Mouse (Mus musculus): Measurements from ENCODE around the gene Ptger2. TPM values are rescaled to one million over a fixed set of nuclear protein-coding genes. Genes with fewer than 3 reads are reported as not detected.
"Not testable (repeated sequence)": the region's sequence is repeated elsewhere in the genome, so short reads cannot be mapped to it uniquely, and the experiment has no call there.

Gene Ptger2
- 0.10 TPM in 1 of 2 replicates, not detected in the other for polyA plus RNA-seq (2016; fragmentation: Nextera tagmentation; extraction: Ambion mirVana)

DNA sequence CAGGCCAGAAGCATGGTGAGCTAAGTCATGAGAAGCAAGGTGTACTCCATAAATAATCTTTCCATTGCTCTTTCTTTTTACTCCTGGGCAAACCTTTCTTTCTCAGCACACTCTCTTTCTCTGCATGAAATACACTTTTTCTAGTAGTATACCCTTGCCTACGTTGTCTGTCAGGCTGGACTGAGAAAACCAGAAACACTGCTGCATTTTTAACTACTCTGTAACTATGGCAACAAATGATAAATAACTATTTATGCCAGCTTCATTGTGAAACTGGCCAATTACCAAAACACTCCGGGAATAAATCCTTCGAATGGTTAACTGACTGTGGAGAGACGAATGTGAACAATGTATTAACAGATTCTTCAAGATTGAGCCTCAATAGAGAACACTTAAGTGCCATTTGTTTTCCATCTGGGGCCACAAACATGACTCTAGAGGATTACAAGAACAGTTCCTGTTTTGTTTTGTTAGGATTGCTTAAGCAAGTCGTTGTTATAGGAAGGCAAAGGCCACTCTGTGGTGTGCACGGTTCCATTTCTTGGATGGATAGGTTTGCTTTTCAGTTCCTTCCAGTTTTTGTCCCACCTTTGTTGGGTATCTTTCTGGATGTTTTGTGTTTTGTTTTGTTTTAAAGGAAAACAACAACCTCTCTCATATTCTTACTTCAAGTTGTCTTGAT, at the start of gene Ptger2:
Ptger2 (plus strand) TSS at position 522 of the 682 bp plus-strand sequence.
- WGBS: 41% methylated on average over 6 of the region's 6 CpGs
- ATAC-seq (ENCODE audit: low FRiP score, low read depth): not testable (repeated sequence)

DNA sequence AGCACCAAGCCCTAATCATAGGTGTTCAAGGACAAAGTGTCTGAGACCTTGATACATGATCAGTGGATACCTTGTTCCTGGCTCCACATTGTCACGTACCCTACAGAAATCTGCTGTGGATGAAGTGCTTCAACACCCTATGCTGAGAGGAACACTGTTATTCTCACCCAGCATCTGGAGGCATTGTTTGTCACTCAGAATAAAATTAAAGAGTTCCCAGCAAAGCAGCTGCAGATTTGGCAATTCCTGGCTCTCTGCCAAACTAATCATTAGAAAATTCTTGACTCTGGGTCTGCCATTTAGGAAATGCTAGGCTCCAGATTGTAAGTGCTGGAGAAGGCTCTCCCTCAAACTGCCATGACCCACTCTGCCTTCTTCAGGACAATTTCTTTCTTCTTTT, 27.2 kb upstream of the Ptger2 start:
- no peaks in the 10 kb centered on the region for H3K9me3 ChIP-seq
- no peaks in the 10 kb centered on the region for H3K27me3 ChIP-seq
- H3K36me3 ChIP-seq: no peaks in the 10 kb centered on the region
- H3K4me2 ChIP-seq (replicated peaks): no peak overlapping the region
- H3K4me3 ChIP-seq: no peak overlapping the region
- H3K4me1 ChIP-seq: no peaks in the 10 kb centered on the region
- 91% methylated on average over 1 of the region's 1 CpGs for WGBS
- no peak for ATAC-seq (ENCODE audit: low FRiP score, low read depth)
- H3K9ac ChIP-seq (replicated peaks): no peak overlapping the region
- H3K27ac ChIP-seq (replicated peaks): no peak overlapping the region

More for the DNA sequence above, at the start of gene Ptger2:
- Histone ChIP-seq H3K27me3 (peaks cover 36% of the 10 kb centered on the region), H3K4me3 (peak within 1 kb of the TSS; percentile 49), H3K9ac (replicated peaks) (peak within 1 kb of the TSS; percentile 46), H3K4me2 (replicated peaks) (peak within 1 kb of the TSS; percentile 85)
- not testable (repeated sequence) for H3K9me3 ChIP-seq; H3K36me3 ChIP-seq; H3K27ac ChIP-seq (replicated peaks); H3K4me1 ChIP-seq

DNA sequence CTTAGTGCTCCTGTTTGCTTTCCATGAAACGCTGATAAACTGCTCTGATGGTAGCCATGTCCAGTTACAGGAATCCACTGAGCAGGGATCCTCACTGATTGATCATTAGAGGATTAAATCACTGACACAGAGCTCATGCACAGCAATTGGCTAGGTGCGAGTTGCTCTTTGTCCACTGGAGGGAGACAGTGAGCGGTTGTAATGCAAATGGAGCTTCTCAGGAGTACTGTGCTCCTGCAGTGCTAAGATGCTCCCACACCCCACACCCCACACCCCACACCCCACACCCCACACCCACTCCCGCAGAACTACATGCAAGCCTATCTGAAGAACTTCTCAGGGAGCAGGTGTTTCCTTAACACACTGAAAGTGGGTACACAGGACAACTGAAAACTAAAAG, 10.7 kb upstream of the Ptger2 start:
- 9% methylated on average over 4 of the region's 4 CpGs for WGBS
- not testable (repeated sequence) for H3K36me3 ChIP-seq; H3K9me3 ChIP-seq; H3K4me2 ChIP-seq (replicated peaks); H3K4me3 ChIP-seq; H3K27me3 ChIP-seq; H3K4me1 ChIP-seq; H3K27ac ChIP-seq (replicated peaks); H3K9ac ChIP-seq (replicated peaks)
- peak; percentile 47; the same call in 1 of the 2 replicates for ATAC-seq (ENCODE audit: low FRiP score, low read depth)

DNA sequence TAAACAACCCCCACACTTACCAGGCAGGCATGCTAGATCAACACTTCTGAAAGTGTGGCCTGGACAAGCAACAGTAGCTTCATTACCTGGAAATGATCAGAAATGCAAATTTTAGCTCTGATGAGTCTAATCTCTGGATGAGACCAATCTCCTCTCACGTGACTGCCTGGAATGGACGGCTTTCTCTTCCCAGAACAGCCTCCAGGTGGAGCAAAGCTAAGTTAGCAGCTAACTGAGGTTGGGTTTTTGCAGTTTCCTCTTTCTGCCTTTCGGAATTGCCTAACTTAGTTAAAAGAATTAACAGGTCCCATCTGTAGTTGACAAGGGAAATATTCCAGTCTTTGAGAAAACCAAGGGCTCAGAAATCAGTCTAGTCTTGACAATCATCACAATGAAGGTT, 8.1 kb upstream of the Ptger2 start:
- 41% methylated on average over 3 of the region's 3 CpGs for WGBS
- H3K4me3 ChIP-seq: no peak overlapping the region
- H3K9me3 ChIP-seq: no peaks in the 10 kb centered on the region
- H3K4me2 ChIP-seq (replicated peaks): no peak overlapping the region
- H3K27ac ChIP-seq (replicated peaks): no peak overlapping the region
- H3K9ac ChIP-seq (replicated peaks): no peak overlapping the region
- H3K27me3 ChIP-seq: no peaks in the 10 kb centered on the region
- no peaks in the 10 kb centered on the region for H3K4me1 ChIP-seq
- no peaks in the 10 kb centered on the region for H3K36me3 ChIP-seq
- ATAC-seq (ENCODE audit: low FRiP score, low read depth): no peak

DNA sequence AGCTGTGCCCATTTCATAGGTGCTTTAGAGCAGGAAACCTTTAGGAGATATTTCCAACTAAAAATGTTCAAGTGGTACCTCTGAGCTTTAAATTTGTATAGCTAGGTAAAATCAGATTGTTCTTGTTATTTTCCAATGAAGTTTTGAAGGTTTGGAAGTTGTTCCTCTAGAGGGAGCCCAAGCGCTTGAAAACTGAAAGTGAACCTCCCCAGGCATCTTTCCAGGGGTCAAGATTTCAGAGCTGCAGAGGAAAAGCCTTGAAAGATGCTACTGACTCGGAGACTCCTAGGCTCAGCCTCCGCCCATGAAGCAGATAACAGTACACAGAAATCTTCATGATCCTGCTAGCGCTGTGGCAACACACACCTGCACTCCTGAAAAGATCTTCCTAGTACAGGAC, 6.5 kb upstream of the Ptger2 start:
- 8% methylated on average over 4 of the region's 4 CpGs for WGBS
- Histone ChIP-seq H3K9ac (replicated peaks) (no peak overlapping the region), H3K27me3 (no peaks in the 10 kb centered on the region; the same call in 1 of the 2 replicates), H3K4me1 (no peaks in the 10 kb centered on the region), H3K4me3 (no peak overlapping the region), H3K4me2 (replicated peaks) (no peak overlapping the region), H3K27ac (replicated peaks) (no peak overlapping the region), H3K36me3 (no peaks in the 10 kb centered on the region), H3K9me3 (no peaks in the 10 kb centered on the region)
- no peak for ATAC-seq (ENCODE audit: low FRiP score, low read depth)

DNA sequence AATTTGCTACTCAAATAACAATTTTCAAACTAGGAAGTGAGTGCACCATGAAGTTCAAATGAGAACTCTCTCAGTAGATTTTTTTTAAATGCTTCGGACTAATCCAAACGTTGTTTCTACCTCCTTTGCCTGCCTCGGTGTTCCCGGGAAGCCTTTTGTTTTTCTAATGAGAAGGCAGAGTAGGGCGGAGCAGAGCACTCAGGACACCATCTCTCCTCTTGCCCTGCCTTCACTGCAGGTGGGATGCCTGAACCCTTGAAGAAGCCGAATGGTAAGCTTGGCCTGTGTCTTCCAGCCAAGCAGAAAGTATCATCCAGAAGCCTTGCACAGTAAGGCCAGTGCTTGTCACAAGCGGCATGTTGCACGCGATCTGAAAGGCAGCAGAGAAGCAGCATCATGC, 3.9 kb upstream of the Ptger2 start:
- peaks cover 10% of the 10 kb centered on the region for H3K27me3 ChIP-seq
- H3K36me3 ChIP-seq: no peaks in the 10 kb centered on the region
- no peak overlapping the region for H3K4me3 ChIP-seq
- no peak overlapping the region for H3K9ac ChIP-seq (replicated peaks)
- no peak overlapping the region for H3K4me2 ChIP-seq (replicated peaks)
- ATAC-seq (ENCODE audit: low FRiP score, low read depth): no peak
- 21% methylated on average over 9 of the region's 9 CpGs for WGBS
- H3K4me1 ChIP-seq: peaks cover 7% of the 10 kb centered on the region; the same call in 1 of the 2 replicates
- H3K9me3 ChIP-seq: no peaks in the 10 kb centered on the region
- H3K27ac ChIP-seq (replicated peaks): no peak overlapping the region

DNA sequence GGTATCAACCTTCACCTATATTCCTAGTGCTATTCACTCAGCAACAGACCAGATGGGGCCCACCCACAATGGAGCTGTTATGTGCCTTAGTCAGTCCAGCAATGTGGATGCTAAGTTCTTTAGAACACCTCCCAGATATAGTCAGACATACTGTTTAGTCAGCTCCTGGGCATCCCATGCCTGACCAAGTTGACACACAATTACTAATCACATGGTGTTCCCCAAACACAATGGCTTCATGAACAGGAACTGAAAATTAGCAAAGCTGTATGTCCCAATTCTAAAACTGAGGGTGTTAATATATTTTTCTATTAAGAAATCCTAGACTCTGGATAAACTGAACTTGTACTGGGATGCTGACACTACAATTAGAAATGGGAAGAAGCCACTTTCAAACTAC, 1.7 kb upstream of the Ptger2 start:
- no peak overlapping the region for H3K4me2 ChIP-seq (replicated peaks)

DNA sequence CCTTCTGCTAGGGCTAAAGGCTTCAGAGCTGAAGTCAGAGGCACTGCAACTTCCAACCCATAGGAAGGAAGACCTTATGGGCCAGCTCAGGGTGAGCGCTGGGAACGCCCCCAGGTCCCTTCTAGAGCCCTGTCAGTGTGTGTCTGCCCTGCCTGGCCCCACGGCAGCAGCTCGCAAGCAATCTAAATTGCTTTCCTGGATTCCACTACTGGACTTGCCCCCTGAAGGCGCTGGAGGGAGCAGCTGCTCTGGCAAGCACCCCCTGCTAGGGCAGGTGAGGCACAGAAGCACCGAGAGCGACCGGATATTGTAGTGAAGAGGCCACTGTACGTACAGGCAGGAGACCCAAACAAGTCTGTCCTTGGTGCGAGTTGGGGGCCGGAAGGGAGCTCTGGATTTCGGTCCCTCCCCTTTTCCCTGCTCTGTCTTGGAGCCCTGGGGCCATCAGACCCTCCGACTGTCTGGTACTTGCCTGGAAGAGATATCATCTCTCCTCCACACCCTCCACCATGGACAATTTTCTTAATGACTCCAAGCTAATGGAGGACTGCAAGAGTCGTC, 541 bp downstream of the Ptger2 start:
- Histone ChIP-seq H3K27me3 (peaks cover 36% of the 10 kb centered on the region), H3K4me1 (peaks cover 9% of the 10 kb centered on the region), H3K4me3 (peak overlapping the region; percentile 49), H3K9me3 (no peaks in the 10 kb centered on the region), H3K4me2 (replicated peaks) (peak overlapping the region; percentile 85), H3K36me3 (no peaks in the 10 kb centered on the region), H3K9ac (replicated peaks) (peak overlapping the region; percentile 46), H3K27ac (replicated peaks) (no peak overlapping the region)
- peak; percentile 74 for ATAC-seq (ENCODE audit: low FRiP score, low read depth)
- 6% methylated on average over 14 of the region's 14 CpGs for WGBS

More for the DNA sequence above, 1.7 kb upstream of the Ptger2 start:
- no peak for ATAC-seq (ENCODE audit: low FRiP score, low read depth)
- no peak overlapping the region for H3K27ac ChIP-seq (replicated peaks)
- no peaks in the 10 kb centered on the region for H3K9me3 ChIP-seq
- peaks cover 29% of the 10 kb centered on the region for H3K27me3 ChIP-seq
- H3K4me1 ChIP-seq: peaks cover 9% of the 10 kb centered on the region
- no peak overlapping the region for H3K4me3 ChIP-seq
- no peaks in the 10 kb centered on the region for H3K36me3 ChIP-seq
- H3K9ac ChIP-seq (replicated peaks): no peak overlapping the region

DNA sequence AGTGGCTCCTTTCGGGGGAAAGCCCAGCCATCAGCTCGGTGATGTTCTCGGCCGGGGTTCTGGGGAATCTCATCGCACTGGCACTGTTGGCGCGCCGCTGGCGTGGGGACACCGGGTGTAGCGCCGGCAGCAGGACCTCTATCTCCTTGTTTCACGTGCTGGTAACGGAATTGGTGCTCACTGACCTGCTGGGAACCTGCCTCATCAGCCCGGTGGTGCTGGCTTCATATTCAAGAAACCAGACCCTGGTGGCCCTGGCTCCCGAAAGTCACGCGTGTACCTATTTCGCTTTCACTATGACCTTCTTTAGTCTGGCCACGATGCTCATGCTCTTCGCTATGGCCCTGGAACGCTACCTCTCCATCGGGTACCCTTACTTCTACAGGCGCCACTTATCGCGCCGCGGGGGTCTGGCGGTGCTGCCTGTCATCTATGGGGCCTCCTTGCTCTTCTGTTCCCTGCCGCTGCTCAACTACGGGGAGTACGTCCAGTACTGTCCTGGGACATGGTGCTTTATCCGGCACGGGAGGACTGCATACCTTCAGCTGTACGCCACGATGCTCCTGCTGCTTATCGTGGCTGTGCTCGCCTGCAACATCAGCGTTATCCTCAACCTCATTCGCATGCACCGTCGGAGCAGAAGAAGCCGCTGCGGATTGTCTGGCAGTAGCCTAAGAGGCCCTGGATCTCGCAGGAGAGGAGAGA, 1.2 kb downstream of the Ptger2 start:
- H3K27me3 ChIP-seq: peaks cover 36% of the 10 kb centered on the region
- peak overlapping the region; percentile 46 for H3K9ac ChIP-seq (replicated peaks)
- H3K4me2 ChIP-seq (replicated peaks): peak overlapping the region; percentile 85
- ATAC-seq (ENCODE audit: low FRiP score, low read depth): peak; percentile 67
- H3K27ac ChIP-seq (replicated peaks): no peak overlapping the region
- 2% methylated on average over 45 of the region's 45 CpGs for WGBS
- no peaks in the 10 kb centered on the region for H3K9me3 ChIP-seq
- peak overlapping the region; percentile 49 for H3K4me3 ChIP-seq
- no peaks in the 10 kb centered on the region for H3K36me3 ChIP-seq
- H3K4me1 ChIP-seq: peaks cover 9% of the 10 kb centered on the region

DNA sequence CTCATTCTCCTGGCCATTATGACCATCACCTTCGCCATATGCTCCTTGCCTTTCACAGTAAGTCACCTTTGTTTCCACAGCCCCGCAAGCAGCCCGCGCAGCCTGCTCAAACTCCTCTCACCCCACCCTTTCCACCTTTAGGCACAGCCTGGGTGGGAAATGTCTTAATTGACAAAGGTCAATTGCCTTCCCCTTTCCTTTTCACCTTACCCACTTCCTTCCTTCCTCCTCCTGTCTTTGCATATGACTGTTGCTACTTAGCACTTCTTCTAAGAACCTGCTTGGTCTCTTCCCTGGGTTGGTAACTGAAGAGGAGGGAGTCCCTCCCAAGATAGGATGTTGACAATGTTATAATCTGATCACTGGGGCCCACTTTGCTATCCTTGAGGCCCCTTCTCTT, 1.8 kb downstream of the Ptger2 start:
- peaks cover 9% of the 10 kb centered on the region for H3K4me1 ChIP-seq
- H3K27me3 ChIP-seq: peaks cover 36% of the 10 kb centered on the region
- H3K9ac ChIP-seq (replicated peaks): no peak overlapping the region
- H3K4me2 ChIP-seq (replicated peaks): peak overlapping the region; percentile 85
- H3K9me3 ChIP-seq: no peaks in the 10 kb centered on the region
- WGBS: 39% methylated on average over 4 of the region's 4 CpGs
- no peak; the same call in 1 of the 2 replicates for ATAC-seq (ENCODE audit: low FRiP score, low read depth)
- peak overlapping the region; percentile 49 for H3K4me3 ChIP-seq
- H3K27ac ChIP-seq (replicated peaks): no peak overlapping the region
- H3K36me3 ChIP-seq: no peaks in the 10 kb centered on the region

DNA sequence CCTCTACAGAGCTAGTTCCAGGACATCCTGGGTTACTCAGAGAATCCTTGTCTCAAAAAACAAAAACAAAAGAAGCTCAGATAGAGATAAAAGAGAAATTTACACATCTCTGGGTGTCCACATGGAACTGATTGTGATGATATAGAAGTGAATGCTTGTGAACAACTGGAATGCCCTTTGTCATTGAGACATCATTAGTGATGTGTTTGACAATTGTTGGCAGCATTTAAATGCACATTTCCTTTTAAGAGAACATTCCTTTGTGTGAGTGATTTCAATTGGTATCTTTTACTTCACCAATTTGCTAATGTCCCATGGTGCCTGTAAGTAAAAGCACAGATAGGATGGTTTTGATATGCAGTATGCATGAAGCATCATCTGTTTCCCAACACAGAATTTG, 6.3 kb downstream of the Ptger2 start:
- Histone ChIP-seq H3K4me1 (peaks cover under 1% of the 10 kb centered on the region; the same call in 1 of the 2 replicates), H3K9ac (replicated peaks) (no peak overlapping the region), H3K9me3 (no peaks in the 10 kb centered on the region), H3K4me2 (replicated peaks) (no peak overlapping the region), H3K27ac (replicated peaks) (no peak overlapping the region), H3K4me3 (no peak overlapping the region), H3K27me3 (peaks cover 23% of the 10 kb centered on the region), H3K36me3 (no peaks in the 10 kb centered on the region)
- no peak for ATAC-seq (ENCODE audit: low FRiP score, low read depth)

DNA sequence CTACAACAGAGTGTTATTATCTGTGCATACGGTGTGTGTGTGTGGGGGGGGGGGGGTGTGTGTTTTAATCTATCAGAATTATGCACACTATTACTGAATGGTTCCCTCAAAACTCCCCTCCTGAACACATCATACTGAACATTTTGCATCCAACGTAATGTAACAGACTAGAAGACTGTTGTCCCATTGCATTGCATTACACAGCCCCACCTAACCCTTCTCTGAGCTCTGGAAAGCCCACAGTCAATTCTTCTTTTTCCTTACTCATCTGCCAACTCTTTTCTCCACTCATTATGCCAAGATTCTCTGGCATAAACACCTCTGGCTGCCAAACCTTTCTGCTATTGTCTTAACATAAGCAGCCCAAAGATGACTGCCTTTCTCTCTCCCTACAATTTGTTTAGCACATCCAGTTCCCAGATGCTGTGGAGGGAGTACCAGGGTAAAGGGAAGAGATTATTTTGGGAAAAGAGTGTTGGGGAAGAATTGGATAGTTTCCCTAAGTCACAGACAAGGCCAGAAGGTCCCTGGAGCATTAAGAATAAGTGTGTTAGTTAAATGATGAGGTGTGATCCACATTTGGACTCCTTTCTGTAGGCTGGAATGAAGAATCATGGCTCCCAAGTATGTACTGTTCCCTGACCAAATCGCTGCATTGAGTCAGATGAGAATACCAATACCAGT, 12.2 kb downstream of the Ptger2 start:
- no peak overlapping the region for H3K9ac ChIP-seq (replicated peaks)
- no peak overlapping the region for H3K27ac ChIP-seq (replicated peaks)
- H3K4me2 ChIP-seq (replicated peaks): no peak overlapping the region
- no peak overlapping the region for H3K4me3 ChIP-seq
- ATAC-seq (ENCODE audit: low FRiP score, low read depth): no peak
- no peaks in the 10 kb centered on the region for H3K9me3 ChIP-seq
- WGBS: 89% methylated on average over 3 of the region's 3 CpGs
- no peaks in the 10 kb centered on the region for H3K27me3 ChIP-seq
- no peaks in the 10 kb centered on the region for H3K36me3 ChIP-seq
- no peaks in the 10 kb centered on the region for H3K4me1 ChIP-seq
